Mouse (Mus musculus): ENCODE results near the gene Adk. TPM values are rescaled to one million over a fixed set of nuclear protein-coding genes. Genes with fewer than 3 reads are reported as not detected.

The Adk gene
- total RNA-seq, 2 experiments from 2014 or later, result 38.6 to 52.8 TPM

- no peak for ATAC-seq (replicated peaks; ENCODE audit: low FRiP score, poor library complexity, severe bottlenecking)
Observed at GRCm38 (mm10) chr14:21062766-21063513, 10.6 kb downstream of the Adk start.

- ATAC-seq (replicated peaks; ENCODE audit: low FRiP score, poor library complexity, severe bottlenecking), result no peak
Observed at GRCm38 (mm10) chr14:21064321-21064720, 11.9 kb downstream of the Adk start.

- no peak for ATAC-seq (replicated peaks; ENCODE audit: low FRiP score, poor library complexity, severe bottlenecking)
Observed at GRCm38 (mm10) chr14:21065490-21066162, 13.3 kb downstream of the Adk start.

- ATAC-seq (replicated peaks; ENCODE audit: low FRiP score, poor library complexity, severe bottlenecking), result peak; percentile 57; the same call in 1 of the 2 replicates
Observed at GRCm38 (mm10) chr14:21069594-21069993, 17.2 kb downstream of the Adk start.

GRCm38 (mm10) chr14:21073981-21074380 lies 21.6 kb downstream of the Adk start:
- no peak for ATAC-seq (replicated peaks; ENCODE audit: low FRiP score, poor library complexity, severe bottlenecking)

DNA sequence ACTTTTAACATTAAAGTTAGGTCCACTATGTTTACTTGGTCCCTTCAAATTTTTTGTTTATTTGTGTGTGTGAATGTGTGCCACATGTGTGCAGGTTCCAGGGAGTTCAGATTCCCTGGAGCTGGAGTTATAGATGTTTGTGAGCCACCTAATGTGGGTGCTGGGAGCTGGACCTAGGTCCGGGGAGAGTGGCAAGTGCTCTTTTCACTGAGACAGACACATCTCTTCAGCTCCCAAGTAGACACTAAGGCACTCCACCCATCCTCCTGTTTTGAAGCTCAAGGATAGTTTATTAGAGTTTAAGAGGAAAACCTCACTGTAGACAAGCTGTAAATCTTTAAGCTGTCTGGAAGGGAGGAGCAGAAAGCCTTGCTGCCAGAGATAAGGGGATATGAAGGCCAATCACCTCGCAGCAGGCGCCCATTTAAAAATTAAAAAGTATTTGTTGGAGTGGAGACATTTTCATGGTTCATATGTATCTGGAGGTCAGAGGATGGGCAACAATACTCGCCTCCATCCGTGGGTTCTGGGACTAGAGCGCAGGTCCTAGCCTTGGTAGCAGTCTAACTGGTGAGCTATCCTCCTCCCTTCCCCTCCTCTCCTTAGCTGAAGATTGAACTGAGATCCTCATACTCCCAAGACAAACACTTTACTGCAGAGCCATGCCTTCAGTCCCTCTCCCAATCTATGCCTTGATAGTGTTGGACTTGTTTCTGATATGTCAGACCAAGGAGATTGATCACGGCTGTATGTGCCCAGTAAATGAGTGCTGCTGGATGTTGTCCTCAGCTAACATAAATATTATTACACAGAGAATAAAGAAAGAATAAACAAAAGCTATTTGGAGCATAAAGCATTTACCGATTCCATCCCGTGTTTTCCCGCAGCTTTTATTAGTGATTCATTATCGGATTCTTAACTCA lies 22.3 kb downstream of the Adk start:
- ATAC-seq (replicated peaks; ENCODE audit: low FRiP score, poor library complexity, severe bottlenecking), result peak; percentile 67

GRCm38 (mm10) chr14:21075751-21076500 lies 23.6 kb downstream of the Adk start:
- ATAC-seq (replicated peaks; ENCODE audit: low FRiP score, poor library complexity, severe bottlenecking), result peak; percentile 87

GRCm38 (mm10) chr14:21076501-21077194 lies 24.3 kb downstream of the Adk start:
- 0 out of 2 replicates have a peak, but pooled peaks have one; percentile 10 for ATAC-seq (replicated peaks; ENCODE audit: low FRiP score, poor library complexity, severe bottlenecking)

DNA sequence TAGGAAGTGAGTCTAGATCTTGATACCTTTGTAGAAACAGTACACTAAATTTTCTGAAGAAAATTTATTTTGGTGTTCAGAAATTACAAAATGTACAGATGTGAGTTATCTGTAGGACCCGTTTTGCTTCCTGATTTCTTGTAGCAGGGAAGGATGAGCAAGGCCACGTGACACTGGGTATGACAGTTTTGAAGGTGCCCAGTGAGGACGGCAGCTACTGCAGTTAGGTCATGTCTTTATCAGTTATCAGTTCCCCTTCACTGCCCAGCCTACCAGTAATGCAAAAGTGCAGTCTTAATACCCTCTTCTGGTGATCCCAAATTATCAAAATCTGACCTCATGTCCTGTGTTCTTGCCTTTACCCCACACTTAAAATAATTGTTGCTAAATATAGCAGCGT lies 25.6 kb downstream of the Adk start:
- ATAC-seq (replicated peaks; ENCODE audit: low FRiP score, poor library complexity, severe bottlenecking), result no peak

DNA sequence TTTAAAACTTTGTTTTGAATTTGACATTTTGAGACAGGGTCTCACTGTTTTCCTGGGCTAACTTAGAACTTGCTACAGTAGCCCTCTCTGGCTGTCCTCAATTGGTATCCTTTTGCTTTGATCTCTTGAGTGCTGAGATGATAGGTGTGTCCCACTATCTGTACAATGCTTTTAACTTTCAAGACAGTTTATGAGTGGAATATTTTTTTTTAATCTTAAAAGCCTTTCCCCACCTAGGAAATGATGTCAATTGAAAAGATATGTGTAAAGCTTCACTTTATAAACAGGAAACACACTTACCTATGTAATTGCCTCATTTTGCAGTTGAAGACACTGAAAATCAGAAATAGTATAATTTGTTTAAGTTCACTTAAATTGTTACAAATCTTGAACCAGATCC lies 26.1 kb downstream of the Adk start:
- no peak for ATAC-seq (replicated peaks; ENCODE audit: low FRiP score, poor library complexity, severe bottlenecking)

DNA sequence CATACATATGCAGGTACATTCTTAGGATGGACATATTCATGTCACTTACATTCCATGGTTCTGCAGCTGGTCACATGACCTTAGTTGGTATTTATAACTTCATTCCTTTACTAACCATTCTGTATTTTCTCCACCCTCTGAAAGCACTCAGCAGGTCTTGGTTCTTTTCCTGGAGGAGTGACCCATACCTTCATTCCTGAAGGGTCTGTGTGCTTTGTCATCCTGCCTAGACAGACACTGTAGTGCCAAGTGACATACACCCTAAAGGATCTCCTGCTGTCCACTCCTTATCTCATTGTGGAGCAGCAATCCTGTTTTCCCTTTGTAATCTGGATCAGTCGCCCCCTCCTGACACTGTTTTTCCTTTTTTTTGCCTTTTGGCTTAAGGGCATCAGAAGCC lies 30.4 kb downstream of the Adk start:
- no peak for ATAC-seq (replicated peaks; ENCODE audit: low FRiP score, poor library complexity, severe bottlenecking)

- ATAC-seq (replicated peaks; ENCODE audit: low FRiP score, poor library complexity, severe bottlenecking), result no peak
Observed at GRCm38 (mm10) chr14:21085666-21086065, 33.3 kb downstream of the Adk start.

- ATAC-seq (replicated peaks; ENCODE audit: low FRiP score, poor library complexity, severe bottlenecking), result no peak
Observed at GRCm38 (mm10) chr14:21086106-21086505, 33.7 kb downstream of the Adk start.

- no peak for ATAC-seq (replicated peaks; ENCODE audit: low FRiP score, poor library complexity, severe bottlenecking)
Observed at GRCm38 (mm10) chr14:21086827-21087351, 34.5 kb downstream of the Adk start.

GRCm38 (mm10) chr14:21087390-21088060 lies 35.2 kb downstream of the Adk start:
- ATAC-seq (replicated peaks; ENCODE audit: low FRiP score, poor library complexity, severe bottlenecking), result no peak

- no peak for ATAC-seq (replicated peaks; ENCODE audit: low FRiP score, poor library complexity, severe bottlenecking)
Observed at GRCm38 (mm10) chr14:21088731-21089130, 36.4 kb downstream of the Adk start.

DNA sequence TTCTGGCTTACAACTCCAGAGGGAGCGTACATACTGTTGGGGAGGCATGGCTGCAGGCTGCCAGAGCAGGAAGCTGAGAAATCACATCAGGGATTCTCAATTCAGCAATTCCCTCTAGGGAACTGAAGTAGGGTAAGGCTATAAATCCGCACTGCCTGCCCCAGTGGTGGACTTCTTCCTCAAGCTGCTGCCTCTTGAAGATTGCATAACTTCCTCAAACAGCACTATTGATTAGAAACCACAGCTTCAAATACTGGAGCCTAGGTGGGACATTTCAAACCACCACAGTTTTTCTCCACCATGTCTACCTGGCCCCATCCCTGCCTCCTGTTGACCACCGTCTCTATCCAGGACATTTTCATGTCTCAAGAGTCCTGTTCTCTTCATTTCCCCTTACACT lies 38.0 kb downstream of the Adk start:
- ATAC-seq (replicated peaks; ENCODE audit: low FRiP score, poor library complexity, severe bottlenecking), result no peak

GRCm38 (mm10) chr14:21090930-21091486 lies 38.6 kb downstream of the Adk start:
- no peak for ATAC-seq (replicated peaks; ENCODE audit: low FRiP score, poor library complexity, severe bottlenecking)
